Mouse (Mus musculus) spleen, postnatal 4 days (tissue): ENCODE measurements at regions not wholly inside any gene's neighbourhood (a gene's known extent, or its start where the extent isn't known, plus 50 kb on each side); places are given as distances from the start of the nearest gene placed in this dataset.
"Not testable (repeated sequence)": the region's sequence is repeated elsewhere in the genome, so short reads cannot be mapped to it uniquely, and the experiment has no call there.

Source experiments
- DNase-seq, 2 experiments: peaks; one replicate each; pipeline ENCODE4 v3.0.0; 2022; ENCODE audit warnings: low spot score in 2 of 2

- peak; percentile 16 to 69 for DNase-seq
Measured at GRCm38 (mm10) chr5:149815879-149816278, 137.8 kb downstream of the B3glct start.

- no peak for DNase-seq
Measured at GRCm38 (mm10) chr5:149818812-149819211, 140.8 kb downstream of the B3glct start.

GRCm38 (mm10) chr5:149823821-149824220 is 145.8 kb downstream of the B3glct start:
- DNase-seq = no peak

GRCm38 (mm10) chr5:149827599-149827998 is 149.6 kb downstream of the B3glct start:
- no peak for DNase-seq

GRCm38 (mm10) chr5:149831122-149831861 is 153.3 kb downstream of the B3glct start:
- peak; percentile 51 to 77 for DNase-seq

GRCm38 (mm10) chr5:149837379-149837778 is 159.3 kb downstream of the B3glct start:
- no peak for DNase-seq

- no peak for DNase-seq
Measured at GRCm38 (mm10) chr5:149842491-149842890, 164.5 kb downstream of the B3glct start.

GRCm38 (mm10) chr5:149843310-149843709 is 165.3 kb downstream of the B3glct start:
- DNase-seq = no peak

GRCm38 (mm10) chr5:149845256-149845655 is 167.2 kb downstream of the B3glct start:
- no peak for DNase-seq

GRCm38 (mm10) chr5:149848465-149848864 is 170.0 kb upstream of the Rxfp2 start:
- DNase-seq = no peak

GRCm38 (mm10) chr5:149851011-149851410 is 167.5 kb upstream of the Rxfp2 start:
- peak; percentile 40 to 78 for DNase-seq

- no peak for DNase-seq
Measured at GRCm38 (mm10) chr5:149852516-149852915, 166.0 kb upstream of the Rxfp2 start.

- no peak for DNase-seq
Measured at GRCm38 (mm10) chr5:149856101-149856500, 162.4 kb upstream of the Rxfp2 start.

- DNase-seq = no peak
Measured at GRCm38 (mm10) chr5:149857019-149857418, 161.5 kb upstream of the Rxfp2 start.

- DNase-seq = no peak
Measured at GRCm38 (mm10) chr5:149861489-149861962, 156.9 kb upstream of the Rxfp2 start.

GRCm38 (mm10) chr5:149867926-149868325 is 150.5 kb upstream of the Rxfp2 start:
- DNase-seq = no peak

- DNase-seq = no peak
Measured at GRCm38 (mm10) chr5:149869441-149869840, 149.0 kb upstream of the Rxfp2 start.

GRCm38 (mm10) chr5:149870596-149870995 is 147.9 kb upstream of the Rxfp2 start:
- DNase-seq = no peak

GRCm38 (mm10) chr5:149871521-149871920 is 147.0 kb upstream of the Rxfp2 start:
- DNase-seq = no peak

- DNase-seq = no peak
Measured at GRCm38 (mm10) chr5:149873482-149874002, 144.9 kb upstream of the Rxfp2 start.

- no peak for DNase-seq
Measured at GRCm38 (mm10) chr5:149874342-149874741, 144.1 kb upstream of the Rxfp2 start.

- not testable (repeated sequence) for DNase-seq
Measured at GRCm38 (mm10) chr5:149892453-149892852, 126.0 kb upstream of the Rxfp2 start.

GRCm38 (mm10) chr5:149906927-149907326 is 111.5 kb upstream of the Rxfp2 start:
- DNase-seq = no peak
